Mouse (Mus musculus): Measurements from ENCODE around the gene Podxl2. TPM values are rescaled to one million over a fixed set of nuclear protein-coding genes. Genes with fewer than 3 reads are reported as not detected.

Podxl2 gene
- polyA plus RNA-seq, 1 experiment from 2014 or later = 50.4 TPM

GRCm38 (mm10) chr6:88828206-88829009 is 46.4 kb downstream of the Podxl2 start:
- Histone ChIP-seq H3K4me1 (peaks cover 20% of the 10 kb centered on the region), H3K27ac (no peak overlapping the region), H3K4me3 (no peak overlapping the region), H3K9me3 (replicated peaks) (no peaks in the 10 kb centered on the region), H3K36me3 (no peaks in the 10 kb centered on the region), H3K27me3 (ENCODE audit: low read depth, poor library complexity, severe bottlenecking) (0 out of 2 replicates have a peak, but pooled peaks cover 6% of the 10 kb centered on the region)
- WGBS = 61% methylated on average over 15 of the region's 15 CpGs
- DNase-seq (ENCODE audit: low spot score) = no peak

- Histone ChIP-seq H3K4me1 (peaks cover 19% of the 10 kb centered on the region), H3K27me3 (ENCODE audit: low read depth, poor library complexity, severe bottlenecking) (0 out of 2 replicates have a peak, but pooled peaks cover 6% of the 10 kb centered on the region), H3K4me3 (no peak overlapping the region), H3K36me3 (no peaks in the 10 kb centered on the region), H3K27ac (no peak overlapping the region; the same call in 1 of the 2 replicates), H3K9me3 (replicated peaks) (no peaks in the 10 kb centered on the region)
- no peak for DNase-seq (ENCODE audit: low spot score)
- 63% methylated on average over 13 of the region's 13 CpGs for WGBS
These were observed 47.2 kb downstream of the Podxl2 start for GRCm38 (mm10) chr6:88827395-88828205.

GRCm38 (mm10) chr6:88826965-88827364 is 47.9 kb downstream of the Podxl2 start:
- H3K4me1 ChIP-seq = peaks cover 19% of the 10 kb centered on the region
- 71% methylated on average over 3 of the region's 3 CpGs for WGBS

GRCm38 (mm10) chr6:88826545-88826944 is 48.3 kb downstream of the Podxl2 start:
- no peaks in the 10 kb centered on the region for H3K9me3 ChIP-seq (replicated peaks)
- DNase-seq (ENCODE audit: low spot score) = peak; percentile 58
- H3K4me1 ChIP-seq = peaks cover 19% of the 10 kb centered on the region
- WGBS = 33% methylated on average over 6 of the region's 6 CpGs
- H3K4me3 ChIP-seq = no peak overlapping the region
- no peaks in the 10 kb centered on the region for H3K36me3 ChIP-seq
- 0 out of 2 replicates have a peak, but pooled peaks cover 6% of the 10 kb centered on the region for H3K27me3 ChIP-seq (ENCODE audit: low read depth, poor library complexity, severe bottlenecking)
- H3K27ac ChIP-seq = peak overlapping the region; percentile 19

More at GRCm38 (mm10) chr6:88826965-88827364, 47.9 kb downstream of the Podxl2 start:
- no peak for DNase-seq (ENCODE audit: low spot score)
- H3K36me3 ChIP-seq = no peaks in the 10 kb centered on the region
- H3K4me3 ChIP-seq = no peak overlapping the region
- H3K9me3 ChIP-seq (replicated peaks) = no peaks in the 10 kb centered on the region
- 0 out of 2 replicates have a peak, but pooled peaks cover 6% of the 10 kb centered on the region for H3K27me3 ChIP-seq (ENCODE audit: low read depth, poor library complexity, severe bottlenecking)
- peak overlapping the region; percentile 19 for H3K27ac ChIP-seq

- H3K4me3 ChIP-seq = no peak overlapping the region
- H3K27me3 ChIP-seq (ENCODE audit: low read depth, poor library complexity, severe bottlenecking) = 0 out of 2 replicates have a peak, but pooled peaks cover 6% of the 10 kb centered on the region
- peaks cover 21% of the 10 kb centered on the region for H3K4me1 ChIP-seq
- WGBS = 54% methylated on average over 3 of the region's 3 CpGs
- no peak overlapping the region for H3K27ac ChIP-seq
- no peak for DNase-seq (ENCODE audit: low spot score)
- H3K9me3 ChIP-seq (replicated peaks) = no peaks in the 10 kb centered on the region
- no peaks in the 10 kb centered on the region for H3K36me3 ChIP-seq
These were observed 48.8 kb downstream of the Podxl2 start for GRCm38 (mm10) chr6:88826088-88826487.

GRCm38 (mm10) chr6:88824183-88824582 is 50.7 kb downstream of the Podxl2 start:
- no peak overlapping the region for H3K27ac ChIP-seq
- WGBS = 74% methylated on average over 7 of the region's 7 CpGs
- H3K36me3 ChIP-seq = no peaks in the 10 kb centered on the region
- no peak overlapping the region for H3K4me3 ChIP-seq
- no peak for DNase-seq (ENCODE audit: low spot score)
- peaks cover 31% of the 10 kb centered on the region for H3K4me1 ChIP-seq
- H3K9me3 ChIP-seq (replicated peaks) = no peaks in the 10 kb centered on the region
- 0 out of 2 replicates have a peak, but pooled peaks cover 6% of the 10 kb centered on the region for H3K27me3 ChIP-seq (ENCODE audit: low read depth, poor library complexity, severe bottlenecking)

- peaks cover 26% of the 10 kb centered on the region for H3K4me1 ChIP-seq
- H3K27ac ChIP-seq = peak overlapping the region; percentile 42; the same call in 1 of the 2 replicates
- 0 out of 2 replicates have a peak, but pooled peaks cover 6% of the 10 kb centered on the region for H3K27me3 ChIP-seq (ENCODE audit: low read depth, poor library complexity, severe bottlenecking)
- 77% methylated on average over 11 of the region's 11 CpGs for WGBS
- no peaks in the 10 kb centered on the region for H3K36me3 ChIP-seq
- no peaks in the 10 kb centered on the region for H3K9me3 ChIP-seq (replicated peaks)
- no peak for DNase-seq (ENCODE audit: low spot score)
- H3K4me3 ChIP-seq = no peak overlapping the region
These were observed 52.9 kb downstream of the Podxl2 start for GRCm38 (mm10) chr6:88821901-88822300.

GRCm38 (mm10) chr6:88821294-88821693 is 53.5 kb downstream of the Podxl2 start:
- 96% methylated on average over 6 of the region's 6 CpGs for WGBS

GRCm38 (mm10) chr6:88820853-88821252 is 54.0 kb downstream of the Podxl2 start:
- H3K27ac ChIP-seq = no peak overlapping the region
- H3K4me3 ChIP-seq = no peak overlapping the region
- no peak for DNase-seq (ENCODE audit: low spot score)
- H3K9me3 ChIP-seq (replicated peaks) = no peaks in the 10 kb centered on the region
- H3K36me3 ChIP-seq = no peaks in the 10 kb centered on the region
- H3K4me1 ChIP-seq = peaks cover 17% of the 10 kb centered on the region
- WGBS = 40% methylated on average over 3 of the region's 3 CpGs
- H3K27me3 ChIP-seq (ENCODE audit: low read depth, poor library complexity, severe bottlenecking) = 0 out of 2 replicates have a peak, but pooled peaks cover 6% of the 10 kb centered on the region

More at GRCm38 (mm10) chr6:88821294-88821693, 53.5 kb downstream of the Podxl2 start:
- DNase-seq (ENCODE audit: low spot score) = no peak
- Histone ChIP-seq H3K27me3 (ENCODE audit: low read depth, poor library complexity, severe bottlenecking) (0 out of 2 replicates have a peak, but pooled peaks cover 6% of the 10 kb centered on the region), H3K36me3 (no peaks in the 10 kb centered on the region), H3K4me1 (peaks cover 20% of the 10 kb centered on the region), H3K27ac (no peak overlapping the region), H3K9me3 (replicated peaks) (no peaks in the 10 kb centered on the region), H3K4me3 (no peak overlapping the region)

GRCm38 (mm10) chr6:88816913-88817312 is 57.9 kb downstream of the Podxl2 start:
- DNase-seq (ENCODE audit: low spot score) = no peak
- Histone ChIP-seq H3K4me3 (no peak overlapping the region), H3K27me3 (ENCODE audit: low read depth, poor library complexity, severe bottlenecking) (no peaks in the 10 kb centered on the region), H3K9me3 (replicated peaks) (no peaks in the 10 kb centered on the region), H3K4me1 (peaks cover 20% of the 10 kb centered on the region), H3K36me3 (no peaks in the 10 kb centered on the region), H3K27ac (no peak overlapping the region)
- WGBS = 88% methylated on average over 3 of the region's 3 CpGs

- no peaks in the 10 kb centered on the region for H3K36me3 ChIP-seq
- H3K4me1 ChIP-seq = peaks cover 26% of the 10 kb centered on the region
- H3K4me3 ChIP-seq = no peak overlapping the region
- 0 out of 2 replicates have a peak overlapping the region, but pooled peaks have one; percentile 14 for H3K27ac ChIP-seq
- 93% methylated on average over 3 of the region's 3 CpGs for WGBS
- no peaks in the 10 kb centered on the region for H3K9me3 ChIP-seq (replicated peaks)
- DNase-seq (ENCODE audit: low spot score) = no peak
- no peaks in the 10 kb centered on the region for H3K27me3 ChIP-seq (ENCODE audit: low read depth, poor library complexity, severe bottlenecking)
These were observed 59.4 kb downstream of the Podxl2 start for GRCm38 (mm10) chr6:88815489-88815888.

GRCm38 (mm10) chr6:88815036-88815435 is 59.8 kb downstream of the Podxl2 start:
- Histone ChIP-seq H3K27me3 (ENCODE audit: low read depth, poor library complexity, severe bottlenecking) (no peaks in the 10 kb centered on the region), H3K4me3 (no peak overlapping the region)

More at GRCm38 (mm10) chr6:88815036-88815435, 59.8 kb downstream of the Podxl2 start:
- Histone ChIP-seq H3K36me3 (no peaks in the 10 kb centered on the region), H3K9me3 (replicated peaks) (no peaks in the 10 kb centered on the region), H3K4me1 (peaks cover 30% of the 10 kb centered on the region), H3K27ac (no peak overlapping the region)
- 88% methylated on average over 3 of the region's 3 CpGs for WGBS
- no peak for DNase-seq (ENCODE audit: low spot score)

All from limb, embryonic 10.5 days (tissue).